Mouse (Mus musculus) gastrocnemius, adult 18-20 months (tissue): Measurements from ENCODE around the gene Gzmc. TPM values are rescaled to one million over a fixed set of nuclear protein-coding genes. Genes with fewer than 3 reads are reported as not detected.
"Not testable (repeated sequence)": the region's sequence is repeated elsewhere in the genome, so short reads cannot be mapped to it uniquely, and the experiment has no call there.

Experiments
- DNase-seq: peaks from one replicate; pipeline ENCODE4 v3.0.0; 2021; ENCODE audit warnings: low spot score
- long read RNA-seq, 2 experiments: library from polyadenylated mRNA; stranded (forward); transcript quantifications; one replicate each; pipeline ENCODE4 v2.0.0; 2021
- total RNA-seq, 2 experiments: library from RNA; stranded (reverse); gene quantifications; 2 replicates each; pipeline ENCODE4 v1.2.3; 2021

The Gzmc gene
- total RNA-seq: not detected
- long read RNA-seq, experiment 1: 0 reads
- long read RNA-seq, experiment 2: 0 reads

DNA sequence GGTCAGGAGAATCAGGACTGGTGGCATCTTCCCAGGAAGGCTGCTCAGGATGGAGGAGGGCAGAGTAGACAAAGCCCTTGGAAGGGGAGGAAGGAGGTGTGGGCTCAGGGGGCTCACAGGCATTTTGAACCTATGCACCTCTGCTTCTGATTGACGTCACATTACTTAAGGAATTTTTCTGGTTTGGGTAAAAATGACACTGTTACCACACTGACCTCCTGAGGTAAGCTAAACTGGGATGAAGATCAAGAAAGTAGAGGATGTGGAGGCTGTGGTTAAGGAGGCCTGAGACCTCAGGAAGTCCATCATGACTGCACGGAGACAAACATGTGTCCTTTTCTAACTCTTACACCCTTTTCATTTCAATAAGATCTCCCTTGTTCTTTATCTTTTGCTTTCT lies at the start of gene Gzmc:
Gene Gzmc (minus strand): TSS at position 101 of the 400 bp plus-strand sequence.
- DNase-seq: no peak

DNA sequence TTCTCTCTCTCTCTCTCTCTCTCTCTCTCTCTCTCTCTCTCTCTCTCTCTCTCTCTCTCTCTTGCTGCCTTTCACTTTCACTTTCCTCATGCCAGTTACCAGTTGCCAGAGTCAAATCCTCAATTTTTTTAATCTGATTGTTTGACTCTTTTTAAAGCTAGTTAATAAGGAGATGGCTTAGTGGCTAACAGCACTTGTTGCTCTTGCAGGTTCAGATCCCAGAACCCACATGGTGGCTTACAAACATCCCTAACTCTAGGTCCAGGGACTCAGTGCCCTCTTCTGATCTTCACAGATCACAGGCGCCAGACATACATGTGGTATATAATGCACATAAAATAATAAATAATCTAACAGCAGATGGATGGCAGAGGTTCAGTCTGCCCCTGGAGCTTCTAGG lies 49.4 kb upstream of the Gzmc start:
- no peak for DNase-seq

DNA sequence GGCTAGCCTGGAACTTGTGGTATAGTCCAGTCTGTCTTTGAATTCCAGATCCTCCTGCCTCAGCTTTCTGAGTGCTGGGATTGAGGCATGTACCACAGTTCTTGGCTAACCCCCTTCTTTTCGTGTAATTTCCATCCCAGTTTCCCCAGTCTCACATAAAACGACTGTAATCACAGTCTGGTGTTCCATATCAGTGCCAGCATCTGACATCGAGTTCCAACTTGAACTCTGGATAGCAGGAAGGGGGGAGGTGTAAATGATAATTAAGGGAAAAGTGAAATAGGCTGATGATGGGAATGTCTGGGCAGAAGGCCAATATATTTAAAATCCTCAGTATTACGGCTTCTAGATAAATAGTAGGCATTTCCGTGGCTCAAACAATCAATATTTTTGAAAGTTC lies 46.6 kb upstream of the Gzmc start:
- DNase-seq: no peak

DNA sequence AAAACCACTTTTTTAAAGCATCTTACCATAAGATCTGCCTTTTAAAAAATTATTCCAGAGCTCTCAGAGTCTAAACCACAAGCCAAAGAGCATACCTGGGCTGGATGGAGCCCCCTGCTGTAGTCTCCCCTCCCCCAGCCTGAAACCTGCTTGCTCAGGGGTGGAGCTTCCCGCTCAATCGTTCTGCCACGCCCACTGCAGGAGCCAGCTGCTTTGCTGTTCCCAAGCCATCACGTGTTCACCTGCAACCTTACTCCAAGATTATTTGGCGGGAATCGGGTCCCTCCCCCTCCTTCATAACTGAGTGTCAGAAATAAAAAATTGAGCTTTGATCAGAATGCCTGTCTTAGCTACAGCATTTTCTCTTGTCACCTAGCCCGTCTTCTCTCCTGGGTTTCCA lies 44.2 kb upstream of the Gzmc start:
- not testable (repeated sequence) for DNase-seq

DNA sequence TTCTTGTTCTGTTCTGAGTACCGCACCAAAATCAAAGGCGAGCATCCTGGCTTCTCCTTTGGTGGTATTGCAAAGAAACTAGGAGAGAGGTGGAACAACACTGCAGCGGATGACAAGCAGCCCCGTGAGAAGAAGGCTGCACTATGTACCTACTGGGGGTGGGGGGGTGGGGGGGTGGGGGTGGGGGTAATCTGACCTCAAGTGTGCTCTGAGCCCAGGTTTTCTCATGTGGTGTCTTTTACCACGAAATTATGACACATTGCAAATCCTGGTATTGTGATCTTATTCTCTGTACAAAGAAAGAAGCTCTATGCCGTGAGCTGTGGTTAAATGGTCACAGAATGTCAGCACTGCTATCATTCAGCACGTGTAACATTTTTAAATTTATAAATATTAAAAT lies 41.6 kb upstream of the Gzmc start:
- not testable (repeated sequence) for DNase-seq

DNA sequence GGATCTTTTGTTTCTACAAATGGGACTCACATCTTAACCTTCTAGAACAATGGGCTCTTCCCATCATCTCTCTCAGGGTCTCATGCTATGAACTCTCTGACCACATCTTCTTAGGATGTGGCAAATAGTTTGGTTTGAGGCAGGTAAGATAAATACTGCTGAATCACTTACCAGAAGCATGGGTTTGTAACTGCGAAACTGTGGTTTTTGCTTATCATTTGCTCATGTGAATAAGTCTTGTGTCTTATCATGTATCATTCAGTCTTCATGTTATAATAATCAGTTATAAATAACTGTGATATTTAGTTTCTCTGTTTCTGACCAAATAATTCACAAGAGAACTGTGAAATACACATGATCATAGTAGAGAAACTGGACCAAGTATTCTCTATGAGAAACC lies 31.7 kb upstream of the Gzmc start:
- DNase-seq: no peak

DNA sequence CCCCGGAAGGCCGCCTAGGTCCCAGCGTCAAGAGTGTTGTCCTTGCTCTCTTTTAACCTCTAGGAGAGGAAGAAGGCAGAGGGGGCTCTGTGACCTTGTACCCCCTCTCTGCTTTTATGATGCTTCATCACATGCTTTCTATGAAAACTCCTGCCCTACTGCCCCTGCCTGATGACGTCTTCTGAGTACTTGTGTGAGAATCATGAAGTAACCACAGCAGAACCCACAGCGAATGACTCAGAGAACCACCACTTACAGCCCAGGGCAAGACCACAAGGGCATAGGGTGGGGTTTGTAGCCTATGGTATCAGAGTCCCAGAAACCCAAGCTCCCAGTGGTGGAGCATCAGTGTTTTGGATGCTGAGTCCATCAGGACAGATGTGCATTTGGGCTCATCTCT lies 27.7 kb upstream of the Gzmc start, which contains the start of gene Gzmb:
Gene Gzmb (minus strand): TSS at position 108 of the 400 bp plus-strand sequence.
- no peak for DNase-seq

DNA sequence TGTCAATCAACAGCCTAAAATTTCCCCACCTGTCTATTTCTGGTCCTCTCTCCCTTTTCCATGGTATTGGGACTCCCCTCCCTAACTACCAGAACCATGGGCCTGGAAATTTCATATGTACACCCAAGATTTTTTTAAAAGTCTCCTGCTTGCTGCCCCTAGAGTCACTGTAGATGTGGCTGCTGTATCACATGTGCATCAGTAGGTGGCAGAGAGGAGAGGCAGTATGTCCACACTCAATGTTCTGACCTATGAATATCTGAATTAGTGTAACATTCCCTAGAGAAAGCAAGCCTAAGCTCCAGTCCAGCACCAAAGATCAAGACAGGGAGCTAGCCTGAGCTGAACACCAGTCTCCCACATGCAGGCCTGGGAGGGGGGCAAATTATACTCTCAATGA lies 6.0 kb upstream of the Gzmc start:
- no peak for DNase-seq

DNA sequence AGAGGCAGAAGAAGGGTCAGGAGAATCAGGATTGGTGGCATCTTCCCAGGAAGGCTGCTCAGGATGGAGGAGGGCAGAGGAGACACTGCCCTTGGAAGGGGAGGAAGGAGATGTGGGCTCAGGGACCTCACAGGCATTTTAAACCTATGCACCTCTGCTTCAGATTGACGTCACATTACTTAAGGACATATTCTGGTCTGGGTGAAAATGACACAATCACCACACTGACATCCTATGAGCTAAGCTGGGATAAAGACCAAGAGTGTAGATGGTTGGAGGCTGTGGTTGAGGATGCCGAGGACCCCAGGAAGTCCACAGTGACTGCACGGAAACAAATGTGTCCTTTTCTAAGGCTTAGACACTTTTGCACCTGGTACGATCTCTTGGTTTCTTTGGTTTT lies 23.1 kb downstream of the Gzmc start, which contains the start of gene Gzmf:
Gene Gzmf (minus strand): TSS at position 101 of the 400 bp plus-strand sequence.
- DNase-seq: no peak

DNA sequence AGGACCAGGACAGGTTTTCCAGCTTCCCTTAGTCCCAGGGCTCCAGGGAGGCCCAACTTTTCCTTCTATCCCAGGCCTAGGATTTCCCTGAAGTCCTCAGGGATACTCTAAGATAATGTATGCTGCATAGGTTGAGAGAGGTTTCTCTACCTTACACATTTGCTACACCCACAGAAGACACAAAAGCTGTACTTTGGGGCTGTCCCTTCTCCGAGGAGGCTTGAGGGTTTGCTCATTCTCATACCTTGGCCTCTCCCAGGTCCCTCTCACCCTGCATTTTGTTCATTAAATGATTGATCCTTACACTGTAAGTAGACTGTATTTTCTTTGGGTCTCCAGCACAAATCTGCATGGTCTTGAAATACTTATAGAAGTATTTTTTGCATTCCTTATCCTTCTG lies 28.8 kb downstream of the Gzmc start:
- DNase-seq: no peak

DNA sequence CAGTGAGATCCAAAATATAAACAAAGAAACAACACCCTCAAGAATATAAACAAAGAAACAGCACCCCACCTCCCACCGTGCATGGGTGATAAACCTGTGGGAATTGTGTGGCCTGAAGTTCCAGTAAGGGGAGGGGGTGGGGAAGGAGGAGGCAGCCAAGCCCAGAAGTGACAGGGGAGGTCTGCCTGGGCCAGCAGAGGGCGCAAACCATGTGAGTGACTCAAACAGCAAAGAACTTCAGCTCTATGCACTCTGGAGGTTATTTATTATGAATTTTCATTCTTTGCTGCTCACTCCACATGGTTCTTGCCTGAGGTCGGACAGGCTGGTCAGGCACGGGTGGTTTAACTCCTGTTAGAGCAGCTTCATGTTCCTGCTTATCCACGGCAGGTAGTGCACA lies 29.4 kb downstream of the Gzmc start:
- not testable (repeated sequence) for DNase-seq

DNA sequence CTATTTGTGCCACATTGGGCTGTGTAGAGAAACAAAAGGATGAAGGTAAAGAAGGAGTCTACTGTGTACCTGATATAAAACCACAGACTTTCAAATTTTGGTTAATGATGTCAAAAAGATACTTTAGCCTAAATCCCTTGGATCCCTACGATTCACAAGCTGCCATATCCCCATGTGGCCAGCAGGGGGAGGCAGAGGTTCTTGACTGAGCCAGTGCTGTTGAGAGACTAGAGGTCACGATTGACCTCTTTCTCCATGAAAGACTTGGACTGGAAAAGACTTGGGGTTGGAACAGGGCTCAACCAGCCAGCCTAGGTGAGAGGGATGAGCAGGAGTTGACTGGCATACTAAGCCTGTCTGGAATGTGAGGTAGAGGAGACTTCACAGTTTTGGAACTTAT lies 30.5 kb downstream of the Gzmc start:
- peak; percentile 45 for DNase-seq

DNA sequence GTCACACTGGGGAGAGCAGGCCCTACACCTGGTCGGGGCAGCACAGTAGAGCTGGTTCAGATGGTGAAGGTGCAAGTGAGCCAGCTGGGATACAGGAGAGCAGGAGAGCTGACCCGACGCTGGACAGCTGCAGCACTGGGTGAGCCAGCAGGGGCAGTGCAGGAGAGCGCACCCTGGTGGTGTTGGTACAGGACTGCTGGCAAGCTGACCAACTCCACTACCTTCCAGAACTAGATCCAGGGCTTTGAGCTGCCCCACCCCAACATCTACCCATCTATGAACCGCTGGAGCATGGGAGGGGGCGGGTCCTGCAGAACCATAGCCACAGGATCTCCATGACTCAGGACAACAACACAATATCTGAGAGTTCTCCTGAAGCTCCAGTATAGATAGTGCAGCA lies 47.5 kb downstream of the Gzmc start:
- no peak for DNase-seq

DNA sequence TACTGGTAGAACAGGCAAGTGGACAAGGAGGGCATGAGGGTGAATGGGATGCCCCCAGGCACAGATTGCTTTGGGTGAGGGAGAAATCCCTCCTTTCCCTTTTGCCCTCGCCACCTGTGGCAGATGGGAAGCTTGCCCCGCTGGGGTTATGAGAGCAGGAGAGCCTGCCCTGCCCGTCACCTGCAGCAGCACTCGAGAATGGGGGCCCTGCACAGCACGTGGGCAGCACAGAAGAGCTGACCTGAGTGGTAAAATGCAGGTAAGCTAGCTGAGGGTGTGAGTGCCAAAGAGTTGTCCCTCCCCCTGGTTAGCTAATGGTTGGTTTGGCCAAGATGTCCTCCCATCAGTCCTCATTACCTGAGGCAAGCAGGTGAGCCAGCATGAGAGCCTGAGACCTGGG lies 47.9 kb downstream of the Gzmc start:
- DNase-seq: no peak

Other genes with a start within 250 kb of the Gzmc start
- not detected for gene Mcpt1, start 216.7 kb downstream of the Gzmc start, total RNA-seq
- not detected for gene Mcpt9, start 204.2 kb downstream of the Gzmc start, total RNA-seq
- not detected for gene Mcpt2, start 192.6 kb downstream of the Gzmc start, total RNA-seq
- 1 to 10 TPM; 2.1 to 4.6 TPM for gene Mcpt4, start 172.3 kb downstream of the Gzmc start, total RNA-seq
- gene Mcpt8, start 149.4 kb downstream of the Gzmc start, total RNA-seq: not detected
- gene Ctsg, start 132.1 kb downstream of the Gzmc start, total RNA-seq: not detected
- gene Gzme, start 114.0 kb downstream of the Gzmc start, total RNA-seq: not detected
- not detected for gene Gzmd, start 102.0 kb downstream of the Gzmc start, total RNA-seq
- not detected for gene Gzmg, start 75.1 kb downstream of the Gzmc start, total RNA-seq
- not detected for gene Gzmn, start 60.1 kb downstream of the Gzmc start, total RNA-seq
- not detected for gene Gzmf, start 23.2 kb downstream of the Gzmc start, total RNA-seq
- gene Gzmb, start 27.6 kb upstream of the Gzmc start, total RNA-seq: not detected
- gene Atp12a, start 130.4 kb upstream of the Gzmc start, total RNA-seq: not detected
- gene Rnf17, start 167.9 kb upstream of the Gzmc start, total RNA-seq: under 1 TPM; 0.11 to 0.36 TPM